Mouse (Mus musculus): Measurements from ENCODE around the gene Hmg20b. TPM values are rescaled to one million over a fixed set of nuclear protein-coding genes. Genes with fewer than 3 reads are reported as not detected.

Gene Hmg20b
- polyA plus RNA-seq, 1 experiment from 2014 or later, result 66.8 TPM

DNA sequence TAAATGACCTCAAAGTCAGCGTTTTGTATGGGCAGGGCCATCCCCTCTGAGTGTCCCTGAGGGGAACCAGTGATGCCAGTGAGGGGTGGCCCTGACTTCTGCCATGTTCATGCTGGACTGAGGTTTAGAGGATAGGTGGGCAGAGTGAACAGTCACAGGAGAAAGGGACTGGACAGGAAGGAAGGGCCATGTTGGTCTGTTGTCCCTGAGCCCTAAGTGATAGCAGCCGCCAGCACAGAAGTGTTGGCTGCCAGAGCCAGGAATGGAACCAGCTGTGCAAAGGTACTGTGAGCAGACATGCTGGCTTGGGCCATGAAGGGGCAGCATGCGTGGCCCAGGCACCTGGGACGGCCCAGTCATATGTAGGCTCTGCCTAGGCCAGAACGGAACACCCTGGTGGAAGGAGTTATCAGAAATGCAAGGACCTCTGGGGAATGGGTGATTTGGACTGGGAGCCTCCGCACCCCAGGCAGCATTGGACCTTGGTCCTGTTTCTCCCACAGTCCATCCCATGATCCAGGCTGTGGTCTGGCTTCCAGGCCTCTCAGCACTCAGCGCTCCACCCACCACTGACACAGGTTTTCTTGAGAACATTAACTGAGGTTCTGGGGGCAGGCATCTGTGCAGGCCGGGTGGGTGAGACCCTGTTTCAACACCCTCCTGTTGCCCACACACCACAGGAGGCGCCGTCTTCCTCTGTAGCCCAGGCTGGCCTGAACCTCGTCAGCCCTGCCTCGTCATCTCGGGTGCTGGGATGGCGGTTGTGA is 50.5 kb downstream of the Hmg20b start:
- no peaks in the 10 kb centered on the region for H3K9me3 ChIP-seq (ENCODE audit: control insufficient read depth, low read length)
- ATAC-seq (ENCODE audit: low read depth) (no peak), DNase-seq (ENCODE audit: low spot score) (no peak)
- H3K9ac ChIP-seq (ENCODE audit: low read depth, low read length), result peak overlapping the region; percentile 30; the same call in 1 of the 2 replicates
- H3K27me3 ChIP-seq (replicated peaks; ENCODE audit: control insufficient read depth, insufficient read depth, low read length), result no peaks in the 10 kb centered on the region
- no peak overlapping the region for H3K4me2 ChIP-seq (ENCODE audit: low read depth, low read length)
- no peak overlapping the region for H3K27ac ChIP-seq (replicated peaks; ENCODE audit: low read depth, low read length)
- H3K4me1 ChIP-seq (ENCODE audit: control insufficient read depth, insufficient read depth, low read length), result peaks cover 6% of the 10 kb centered on the region; the same call in 1 of the 2 replicates
- H3K36me3 ChIP-seq (ENCODE audit: control insufficient read depth, insufficient read depth, low read length), result 0 out of 2 replicates have a peak, but pooled peaks cover 10% of the 10 kb centered on the region
- H3K4me3 ChIP-seq (ENCODE audit: low read depth, low read length), result no peak overlapping the region
- 81% methylated on average over 11 of the region's 14 CpGs for whole genome bisulfite sequencing

DNA sequence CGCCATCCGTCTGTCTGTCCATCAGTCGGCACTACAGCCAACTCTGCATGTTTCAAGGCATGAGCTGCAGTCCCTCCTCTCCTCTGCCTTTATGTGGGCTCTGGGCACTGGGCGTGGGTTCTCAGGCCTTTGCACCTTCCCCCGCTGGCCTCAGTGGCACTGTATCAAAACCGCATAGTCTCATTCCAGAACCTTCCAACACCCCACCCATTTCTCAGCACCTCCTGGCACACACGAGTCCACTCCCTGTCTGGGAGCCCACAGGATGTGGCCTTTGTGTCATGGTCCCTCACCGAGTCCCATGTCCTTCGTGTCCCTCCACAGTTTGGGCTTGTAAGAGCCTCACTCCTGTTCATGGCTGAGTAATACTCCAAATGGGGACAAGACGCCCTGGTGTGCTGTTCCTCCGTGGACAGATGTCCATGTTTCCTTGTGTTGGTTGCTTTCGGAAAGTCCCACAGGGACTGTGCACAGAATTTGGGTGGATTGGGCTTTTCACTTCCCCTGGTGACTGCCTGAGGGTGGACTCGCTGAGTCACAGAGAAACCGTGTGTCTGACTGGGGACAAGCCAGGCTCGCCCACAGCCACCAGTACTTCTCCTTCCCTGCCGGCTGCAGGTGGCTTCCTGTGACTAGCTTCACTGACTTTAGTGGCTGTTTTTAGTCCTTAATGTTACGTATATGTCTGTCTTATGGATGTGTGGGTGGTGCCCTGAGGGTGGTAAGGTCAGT is 51.7 kb downstream of the Hmg20b start:
- 89% methylated on average over 17 of the region's 17 CpGs for WGBS
- H3K9me3 ChIP-seq (ENCODE audit: control insufficient read depth, low read length), result no peaks in the 10 kb centered on the region
- peaks cover 18% of the 10 kb centered on the region for H3K4me1 ChIP-seq (ENCODE audit: control insufficient read depth, insufficient read depth, low read length)
- no peak overlapping the region for H3K4me2 ChIP-seq (ENCODE audit: low read depth, low read length)
- no peak overlapping the region for H3K4me3 ChIP-seq (ENCODE audit: low read depth, low read length)
- H3K27ac ChIP-seq (replicated peaks; ENCODE audit: low read depth, low read length), result no peak overlapping the region
- H3K36me3 ChIP-seq (ENCODE audit: control insufficient read depth, insufficient read depth, low read length), result 0 out of 2 replicates have a peak, but pooled peaks cover 10% of the 10 kb centered on the region
- H3K27me3 ChIP-seq (replicated peaks; ENCODE audit: control insufficient read depth, insufficient read depth, low read length), result no peaks in the 10 kb centered on the region
- no peak overlapping the region for H3K9ac ChIP-seq (ENCODE audit: low read depth, low read length)
- ATAC-seq (ENCODE audit: low read depth), result no peak
- DNase-seq (ENCODE audit: low spot score), result no peak

DNA sequence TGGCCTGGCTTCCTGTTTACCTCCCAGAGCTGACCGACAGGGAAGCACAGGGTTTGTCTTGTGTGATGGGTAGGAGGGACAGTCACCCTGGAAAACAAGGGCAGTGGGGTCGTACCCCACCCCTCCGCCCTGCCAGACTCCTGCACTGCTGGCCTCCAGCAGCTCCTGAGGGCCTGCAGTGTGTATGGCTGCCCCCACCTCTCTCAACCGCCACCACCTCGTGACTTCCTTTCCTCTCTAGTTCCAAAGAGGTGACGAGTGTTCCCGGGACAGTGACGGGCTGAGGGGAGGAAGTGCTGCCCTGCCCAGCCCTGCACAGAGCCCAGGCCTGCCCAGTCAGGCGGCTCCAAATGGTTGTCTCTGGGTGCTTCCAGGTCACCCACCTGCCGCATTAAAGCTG is 52.4 kb downstream of the Hmg20b start:
- no peak overlapping the region for H3K4me2 ChIP-seq (ENCODE audit: low read depth, low read length)
- DNase-seq (ENCODE audit: low spot score) (no peak), ATAC-seq (ENCODE audit: low read depth) (no peak)
- H3K4me3 ChIP-seq (ENCODE audit: low read depth, low read length), result no peak overlapping the region
- WGBS, result 51% methylated on average over 10 of the region's 10 CpGs
- H3K27me3 ChIP-seq (replicated peaks; ENCODE audit: control insufficient read depth, insufficient read depth, low read length), result no peaks in the 10 kb centered on the region
- H3K27ac ChIP-seq (replicated peaks; ENCODE audit: low read depth, low read length), result 0 out of 2 replicates have a peak overlapping the region, but pooled peaks have one; percentile 10
- peaks cover 15% of the 10 kb centered on the region for H3K4me1 ChIP-seq (ENCODE audit: control insufficient read depth, insufficient read depth, low read length)
- H3K36me3 ChIP-seq (ENCODE audit: control insufficient read depth, insufficient read depth, low read length), result 0 out of 2 replicates have a peak, but pooled peaks cover 10% of the 10 kb centered on the region
- H3K9ac ChIP-seq (ENCODE audit: low read depth, low read length), result peak overlapping the region; percentile 30; the same call in 1 of the 2 replicates
- no peaks in the 10 kb centered on the region for H3K9me3 ChIP-seq (ENCODE audit: control insufficient read depth, low read length)

- H3K4me2 ChIP-seq (ENCODE audit: low read depth, low read length), result no peak overlapping the region
- H3K27me3 ChIP-seq (replicated peaks; ENCODE audit: control insufficient read depth, insufficient read depth, low read length), result no peaks in the 10 kb centered on the region
- WGBS, result 67% methylated on average over 6 of the region's 6 CpGs
- H3K9me3 ChIP-seq (ENCODE audit: control insufficient read depth, low read length), result no peaks in the 10 kb centered on the region
- DNase-seq (ENCODE audit: low spot score) (no peak), ATAC-seq (ENCODE audit: low read depth) (no peak)
- H3K27ac ChIP-seq (replicated peaks; ENCODE audit: low read depth, low read length), result no peak overlapping the region
- 0 out of 2 replicates have a peak, but pooled peaks cover 10% of the 10 kb centered on the region for H3K36me3 ChIP-seq (ENCODE audit: control insufficient read depth, insufficient read depth, low read length)
- H3K4me3 ChIP-seq (ENCODE audit: low read depth, low read length), result no peak overlapping the region
- H3K9ac ChIP-seq (ENCODE audit: low read depth, low read length), result peak overlapping the region; percentile 30; the same call in 1 of the 2 replicates
- H3K4me1 ChIP-seq (ENCODE audit: control insufficient read depth, insufficient read depth, low read length), result peaks cover 12% of the 10 kb centered on the region
Measured at GRCm38 (mm10) chr10:81297246-81297645, 53.0 kb downstream of the Hmg20b start.

Small RNA genes lying within 50 kb of the gene (microRNA-seq; reads per million reads assigned to microRNA genes)
- not detected for gene Mir6913 (ENCODE audit: borderline number of aligned reads)

Other genes starting within 250 kb of the Hmg20b start
- 166 and 178 TPM in 2 replicates for gene Map2k2, start 244.6 kb downstream of the Hmg20b start, polyA plus RNA-seq (2014; fragmentation: Nextera tagmentation; extraction: Ambion mirVana)
- 24.1 and 25.9 TPM in 2 replicates for gene Zbtb7a, start 215.3 kb downstream of the Hmg20b start, polyA plus RNA-seq (2014; fragmentation: Nextera tagmentation; extraction: Ambion mirVana)
- 33.2 and 35.6 TPM in 2 replicates for gene Pias4, start 182.6 kb downstream of the Hmg20b start, polyA plus RNA-seq (2014; fragmentation: Nextera tagmentation; extraction: Ambion mirVana)
- 549 and 578 TPM in 2 replicates for gene Eef2, start 173.8 kb downstream of the Hmg20b start, polyA plus RNA-seq (2014; fragmentation: Nextera tagmentation; extraction: Ambion mirVana)
- gene Dapk3, start 167.5 kb downstream of the Hmg20b start, polyA plus RNA-seq (2014; fragmentation: Nextera tagmentation; extraction: Ambion mirVana), result 53.4 and 58.3 TPM in 2 replicates
- gene 4930442H23Rik, start 166.6 kb downstream of the Hmg20b start, polyA plus RNA-seq (2014; fragmentation: Nextera tagmentation; extraction: Ambion mirVana), result not detected in 2 replicates
- gene Nmrk2, start 148.4 kb downstream of the Hmg20b start, polyA plus RNA-seq (2014; fragmentation: Nextera tagmentation; extraction: Ambion mirVana), result 1.2 and 1.7 TPM in 2 replicates
- 2.3 and 2.4 TPM in 2 replicates for gene Atcay, start 119.6 kb downstream of the Hmg20b start, polyA plus RNA-seq (2014; fragmentation: Nextera tagmentation; extraction: Ambion mirVana)
- gene Zfr2, start 117.3 kb downstream of the Hmg20b start, polyA plus RNA-seq (2014; fragmentation: Nextera tagmentation; extraction: Ambion mirVana), result 6.5 and 9.7 TPM in 2 replicates
- gene Matk, start 97.5 kb downstream of the Hmg20b start, polyA plus RNA-seq (2014; fragmentation: Nextera tagmentation; extraction: Ambion mirVana), result 4.9 and 5.4 TPM in 2 replicates
- gene Mrpl54, start 83.5 kb downstream of the Hmg20b start, polyA plus RNA-seq (2014; fragmentation: Nextera tagmentation; extraction: Ambion mirVana), result 196 and 206 TPM in 2 replicates
- 56.0 and 61.4 TPM in 2 replicates for gene Apba3, start 83.5 kb downstream of the Hmg20b start, polyA plus RNA-seq (2014; fragmentation: Nextera tagmentation; extraction: Ambion mirVana)
- 8.1 and 9.9 TPM in 2 replicates for gene Tjp3, start 58.9 kb downstream of the Hmg20b start, polyA plus RNA-seq (2014; fragmentation: Nextera tagmentation; extraction: Ambion mirVana)
- 48.4 and 56.3 TPM in 2 replicates for gene Pip5k1c, start 57.5 kb downstream of the Hmg20b start, polyA plus RNA-seq (2014; fragmentation: Nextera tagmentation; extraction: Ambion mirVana)
- 27.0 and 27.5 TPM in 2 replicates for gene Cactin, start 29.4 kb downstream of the Hmg20b start, polyA plus RNA-seq (2014; fragmentation: Nextera tagmentation; extraction: Ambion mirVana)
- gene Tbxa2r, start 21.7 kb downstream of the Hmg20b start, polyA plus RNA-seq (2014; fragmentation: Nextera tagmentation; extraction: Ambion mirVana), result 6.7 and 8.7 TPM in 2 replicates
- gene Gipc3, start 7.2 kb downstream of the Hmg20b start, polyA plus RNA-seq (2014; fragmentation: Nextera tagmentation; extraction: Ambion mirVana), result 0.04 and 0.14 TPM in 2 replicates
- 6.8 and 9.8 TPM in 2 replicates for gene Mfsd12, start 7.0 kb upstream of the Hmg20b start, polyA plus RNA-seq (2014; fragmentation: Nextera tagmentation; extraction: Ambion mirVana)
- gene 4930404N11Rik, start 15.3 kb upstream of the Hmg20b start, polyA plus RNA-seq (2014; fragmentation: Nextera tagmentation; extraction: Ambion mirVana), result 0.31 and 0.71 TPM in 2 replicates
- gene Fzr1, start 28.0 kb upstream of the Hmg20b start, polyA plus RNA-seq (2014; fragmentation: Nextera tagmentation; extraction: Ambion mirVana), result 69.5 and 90.1 TPM in 2 replicates
- 61.4 and 67.1 TPM in 2 replicates for gene Dohh, start 33.9 kb upstream of the Hmg20b start, polyA plus RNA-seq (2014; fragmentation: Nextera tagmentation; extraction: Ambion mirVana)
- 2.4 and 2.6 TPM in 2 replicates for gene Gm48551, start 34.0 kb upstream of the Hmg20b start, polyA plus RNA-seq (2014; fragmentation: Nextera tagmentation; extraction: Ambion mirVana)
- gene Gm48552, start 38.5 kb upstream of the Hmg20b start, polyA plus RNA-seq (2014; fragmentation: Nextera tagmentation; extraction: Ambion mirVana), result 0.77 and 0.88 TPM in 2 replicates
- gene Smim24, start 42.6 kb upstream of the Hmg20b start, polyA plus RNA-seq (2014; fragmentation: Nextera tagmentation; extraction: Ambion mirVana), result 3.9 and 4.1 TPM in 2 replicates
- 100.0 and 103 TPM in 2 replicates for gene Nfic, start 105.2 kb upstream of the Hmg20b start, polyA plus RNA-seq (2014; fragmentation: Nextera tagmentation; extraction: Ambion mirVana)
- 1.4 and 1.9 TPM in 2 replicates for gene Celf5, start 132.2 kb upstream of the Hmg20b start, polyA plus RNA-seq (2014; fragmentation: Nextera tagmentation; extraction: Ambion mirVana)
- gene Ncln, start 145.9 kb upstream of the Hmg20b start, polyA plus RNA-seq (2014; fragmentation: Nextera tagmentation; extraction: Ambion mirVana), result 64.7 and 82.4 TPM in 2 replicates
- 0.65 and 0.73 TPM in 2 replicates for gene S1pr4, start 149.7 kb upstream of the Hmg20b start, polyA plus RNA-seq (2014; fragmentation: Nextera tagmentation; extraction: Ambion mirVana)
- 3.1 and 4.5 TPM in 2 replicates for gene Gna15, start 173.7 kb upstream of the Hmg20b start, polyA plus RNA-seq (2014; fragmentation: Nextera tagmentation; extraction: Ambion mirVana)
- gene Gna11, start 194.7 kb upstream of the Hmg20b start, polyA plus RNA-seq (2014; fragmentation: Nextera tagmentation; extraction: Ambion mirVana), result 87.7 and 88.4 TPM in 2 replicates
- gene Aes, start 209.0 kb upstream of the Hmg20b start, polyA plus RNA-seq (2014; fragmentation: Nextera tagmentation; extraction: Ambion mirVana), result 387 and 412 TPM in 2 replicates
- gene Tle2, start 224.1 kb upstream of the Hmg20b start, polyA plus RNA-seq (2014; fragmentation: Nextera tagmentation; extraction: Ambion mirVana), result 30.2 and 39.4 TPM in 2 replicates